Mouse (Mus musculus) gastrocnemius, adult 18-20 months (tissue): ENCODE measurements around the gene Lhx2. TPM values are rescaled to one million over a fixed set of nuclear protein-coding genes. Genes with fewer than 3 reads are reported as not detected.

Experiments
- DNase-seq: peaks from one replicate; pipeline ENCODE4 v3.0.0; 2021; ENCODE audit warnings: low spot score
- long read RNA-seq, 2 experiments: library from polyadenylated mRNA; stranded (forward); transcript quantifications; one replicate each; pipeline ENCODE4 v2.0.0; 2021
- total RNA-seq, 2 experiments: library from RNA; stranded (reverse); gene quantifications; 2 replicates each; pipeline ENCODE4 v1.2.3; 2021

Lhx2 gene
- total RNA-seq: not detected
- long read RNA-seq, experiment 1: 0 reads
- long read RNA-seq, experiment 2: 0 reads

DNA sequence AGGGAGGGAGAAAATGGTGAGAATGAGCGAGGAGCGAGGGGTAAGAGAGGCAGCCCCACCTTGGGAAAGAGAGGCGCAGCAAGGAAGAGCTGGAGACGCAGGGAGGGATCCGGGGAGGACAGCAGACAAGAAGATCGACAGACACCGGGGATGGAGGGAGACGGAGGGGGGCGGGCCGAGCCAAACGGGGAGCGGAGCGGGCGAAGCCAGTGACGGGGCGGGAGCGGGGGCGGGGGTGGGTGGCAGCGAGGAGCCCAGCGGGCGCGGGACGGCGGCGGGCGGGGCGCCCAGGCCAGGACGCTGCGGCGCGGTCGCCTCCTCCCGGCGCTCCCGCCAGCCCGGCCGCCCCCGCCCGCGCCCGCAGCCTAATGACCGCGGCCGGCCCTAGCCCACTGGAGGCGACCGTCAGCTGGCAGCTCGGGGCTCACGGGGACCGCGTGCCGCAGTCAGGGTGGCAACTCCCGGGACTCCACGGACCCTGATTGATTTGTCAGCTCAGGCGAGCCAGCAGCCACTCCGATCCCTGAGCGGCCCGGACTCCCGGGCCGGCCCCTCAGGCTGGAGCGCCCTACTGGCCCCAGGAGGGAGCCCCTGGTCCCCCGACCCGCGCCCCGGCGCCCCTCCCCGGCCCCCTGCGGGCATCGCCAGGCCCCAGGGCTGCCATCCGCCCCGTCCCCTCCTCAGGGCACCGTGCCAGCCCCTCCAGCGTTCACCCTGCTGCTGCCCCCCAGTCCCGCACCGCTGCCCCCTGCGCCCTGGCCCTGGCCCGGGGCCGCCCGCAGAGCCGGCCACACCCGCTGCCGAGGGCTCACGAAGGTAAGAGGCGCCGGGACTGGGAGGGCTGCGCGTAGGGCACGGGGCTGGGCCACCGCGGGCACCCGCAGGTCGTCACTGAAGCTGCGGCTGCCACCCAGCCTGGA, at the start of gene Lhx2:
TSS of gene Lhx2 (plus strand) at position 292 of the 920 bp plus-strand sequence.
- DNase-seq: no peak

DNA sequence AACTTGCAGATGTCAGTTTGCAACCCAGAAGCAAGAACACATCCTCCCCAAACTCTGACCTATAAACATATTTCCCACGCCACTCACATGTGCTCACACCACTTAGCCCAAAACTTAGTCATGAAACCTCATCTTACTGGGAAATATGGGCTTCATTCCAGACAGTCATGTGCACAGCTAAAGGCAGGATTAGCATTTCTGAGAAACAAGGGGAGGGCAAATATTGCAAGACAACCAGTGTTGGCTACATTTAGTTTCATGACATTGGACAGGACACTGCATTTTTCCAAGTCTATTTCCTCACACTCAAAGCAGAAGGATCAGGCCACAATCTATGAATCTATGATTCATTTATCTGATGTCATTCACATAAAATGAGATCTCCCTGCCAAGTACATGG, 47.6 kb upstream of the Lhx2 start:
- no peak for DNase-seq

DNA sequence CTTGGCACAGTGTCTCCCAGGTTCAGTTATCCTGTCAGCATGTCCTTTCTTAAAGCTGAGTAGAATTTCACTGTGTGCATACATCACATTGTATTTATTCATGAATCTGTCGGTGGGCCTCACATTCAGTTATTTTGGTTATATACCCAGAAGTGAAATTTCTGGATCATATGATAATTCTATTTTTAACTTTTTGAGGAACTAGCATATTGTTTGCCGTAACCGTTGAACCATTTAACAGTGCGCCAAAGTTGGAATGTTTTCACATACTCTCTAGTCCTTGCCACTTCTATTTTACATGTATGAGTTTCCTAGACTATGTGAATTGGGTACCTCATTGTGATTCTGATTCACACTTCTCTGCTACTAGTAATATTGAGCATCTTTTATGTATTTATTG, 43.1 kb upstream of the Lhx2 start:
- DNase-seq: no peak

DNA sequence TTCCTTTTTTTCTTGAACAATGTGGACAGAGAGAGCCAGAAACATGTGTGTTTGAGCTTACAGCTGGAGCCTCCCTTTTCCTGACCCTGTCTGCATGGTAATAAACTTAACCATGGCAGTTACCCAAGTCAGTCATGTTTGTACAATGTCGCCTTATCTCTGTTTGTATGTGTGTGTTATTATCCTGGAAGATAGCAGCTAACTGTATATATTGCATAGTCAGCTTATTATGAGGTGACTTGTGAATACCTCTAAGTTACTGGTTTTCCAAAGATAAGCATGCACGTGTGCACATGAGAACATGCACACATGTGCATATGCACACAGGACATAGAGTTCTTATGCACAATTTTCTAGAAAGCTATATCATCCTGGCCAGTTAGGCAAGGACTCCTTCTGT, 38.1 kb upstream of the Lhx2 start:
- DNase-seq: no peak

DNA sequence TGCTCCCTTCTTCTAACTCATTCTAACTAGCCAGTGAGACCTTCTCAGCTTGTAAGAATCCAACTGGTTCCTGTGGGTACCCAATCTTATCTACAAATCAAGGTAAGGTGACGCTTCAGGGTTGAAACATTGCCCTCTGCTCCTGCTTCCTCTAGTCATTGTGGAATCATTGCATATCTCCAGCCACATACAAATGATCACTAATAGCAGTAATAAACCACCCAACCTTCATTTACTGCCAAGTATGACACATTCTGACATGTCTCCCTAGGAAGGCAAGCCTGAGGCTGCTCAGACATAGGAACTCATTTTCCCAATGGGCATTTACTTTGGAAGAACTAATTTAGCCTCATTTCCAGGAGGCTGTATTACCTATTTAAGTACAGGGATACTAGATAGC, 33.9 kb upstream of the Lhx2 start:
- DNase-seq: no peak

DNA sequence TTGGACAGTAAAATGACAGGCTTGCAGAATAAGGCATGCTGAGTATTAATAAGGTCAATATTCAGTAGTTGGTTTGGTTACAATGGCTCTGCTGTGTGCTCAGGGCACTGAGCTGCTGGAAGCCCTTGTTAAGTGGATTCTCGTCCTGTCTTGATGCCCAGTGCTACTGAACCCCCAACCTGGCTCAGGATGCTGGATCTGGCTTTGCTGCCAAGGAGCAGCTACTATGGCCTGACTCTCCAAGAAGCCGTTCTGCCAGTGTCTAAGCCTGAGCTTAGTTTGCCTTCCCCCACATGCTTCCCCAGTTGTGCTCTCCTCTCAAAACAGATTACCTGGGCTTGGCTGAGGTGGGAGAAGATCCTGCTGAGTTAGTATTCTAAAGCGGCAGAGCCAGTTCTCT, 26.2 kb upstream of the Lhx2 start:
- DNase-seq: no peak

DNA sequence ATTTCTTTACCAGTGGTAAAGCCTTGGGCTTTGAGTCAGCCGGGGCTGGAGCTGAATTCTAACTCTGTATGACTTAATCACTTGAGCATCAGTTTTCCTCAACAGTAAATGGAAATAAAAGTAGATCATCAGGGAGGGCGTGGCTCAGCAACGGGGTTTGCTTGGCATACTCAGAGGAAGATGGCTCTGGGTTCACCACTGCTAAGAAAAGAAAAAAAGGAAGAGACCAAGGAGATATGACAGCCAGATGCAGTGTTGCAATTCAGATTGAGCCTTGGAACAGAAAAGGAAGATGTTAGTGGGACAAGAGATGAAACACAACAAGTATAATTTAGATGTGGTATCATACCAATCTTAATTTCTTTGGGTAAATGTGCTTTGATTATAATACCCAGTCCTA, 25.7 kb upstream of the Lhx2 start:
- no peak for DNase-seq

DNA sequence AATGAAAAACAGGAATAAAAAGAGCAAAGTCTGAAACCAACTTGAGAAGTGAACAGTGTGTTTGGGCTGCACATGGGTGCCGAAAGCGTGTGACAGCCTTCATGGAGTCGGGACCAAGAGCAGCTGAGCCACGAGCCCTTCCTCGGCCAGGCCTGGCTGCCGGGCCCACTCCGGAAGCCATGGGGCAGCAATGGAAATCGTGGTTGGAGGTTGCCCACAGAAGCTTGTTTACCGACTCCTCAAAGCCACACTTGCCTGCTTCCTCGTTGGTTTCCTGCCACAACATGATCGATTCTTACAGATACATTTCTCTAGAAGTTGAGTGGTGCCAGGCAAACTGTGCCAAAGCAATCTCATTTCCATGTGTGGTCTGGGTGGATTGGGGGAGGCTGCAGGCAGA, 20.0 kb upstream of the Lhx2 start:
- no peak for DNase-seq

DNA sequence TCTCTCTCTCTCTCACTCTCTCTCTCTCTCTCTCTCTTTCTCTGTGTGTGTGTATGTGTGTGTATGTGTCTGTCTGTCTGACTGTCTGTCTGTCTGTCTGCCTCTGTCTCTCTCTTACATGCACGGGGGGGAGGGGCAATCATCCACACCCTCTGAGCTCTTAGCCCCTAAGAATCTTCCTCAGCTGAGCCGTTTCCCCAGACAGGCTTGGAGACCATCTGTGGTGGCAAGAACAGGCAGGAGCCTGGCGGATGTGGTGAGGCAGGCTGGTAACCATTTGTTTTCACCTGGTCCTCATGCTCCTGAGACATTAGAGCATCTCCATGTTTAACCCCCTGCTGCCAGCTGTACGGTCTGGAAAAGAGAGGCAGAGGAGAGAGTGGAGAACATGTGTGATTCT, 18.2 kb upstream of the Lhx2 start:
- no peak for DNase-seq

DNA sequence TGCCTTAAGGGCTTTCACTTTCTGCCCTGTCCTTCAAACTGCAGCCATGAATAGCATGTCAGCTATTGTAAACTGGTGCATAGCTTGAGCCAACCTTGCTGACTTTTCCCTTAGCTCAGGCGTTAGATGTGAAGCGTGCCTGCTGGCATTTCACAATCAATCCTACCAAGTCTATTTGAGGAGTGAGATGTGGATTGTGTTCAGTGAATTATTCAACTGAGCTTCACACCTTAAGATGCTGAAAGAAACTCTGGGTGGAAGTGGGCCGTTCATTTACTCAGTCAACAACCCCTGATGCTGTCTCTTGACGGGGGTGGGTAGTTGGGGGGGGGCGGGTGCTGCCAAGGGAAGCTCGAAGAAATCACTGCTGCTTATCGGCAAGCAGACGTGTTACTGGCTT, 15.7 kb upstream of the Lhx2 start:
- no peak for DNase-seq

DNA sequence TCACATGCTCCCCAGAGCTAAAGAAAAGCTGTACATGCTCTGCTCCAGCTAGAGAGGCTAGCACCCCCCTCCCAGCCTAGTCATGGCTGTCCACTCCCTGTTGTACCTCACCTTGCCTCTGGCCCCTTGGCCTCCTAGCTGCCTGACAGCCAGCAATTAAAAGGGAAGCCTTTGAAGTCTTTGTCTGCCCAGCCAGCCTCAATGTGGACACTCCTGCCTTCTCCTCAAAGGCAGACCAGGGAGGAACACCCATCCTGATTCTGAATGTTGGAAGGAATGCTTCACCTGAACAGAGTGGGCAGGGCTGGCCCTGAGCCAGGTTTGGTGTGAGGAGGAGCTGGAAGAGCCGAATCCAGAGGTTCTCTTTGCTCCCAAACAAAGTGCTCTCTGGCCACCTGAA, 12.4 kb upstream of the Lhx2 start:
- DNase-seq: no peak

DNA sequence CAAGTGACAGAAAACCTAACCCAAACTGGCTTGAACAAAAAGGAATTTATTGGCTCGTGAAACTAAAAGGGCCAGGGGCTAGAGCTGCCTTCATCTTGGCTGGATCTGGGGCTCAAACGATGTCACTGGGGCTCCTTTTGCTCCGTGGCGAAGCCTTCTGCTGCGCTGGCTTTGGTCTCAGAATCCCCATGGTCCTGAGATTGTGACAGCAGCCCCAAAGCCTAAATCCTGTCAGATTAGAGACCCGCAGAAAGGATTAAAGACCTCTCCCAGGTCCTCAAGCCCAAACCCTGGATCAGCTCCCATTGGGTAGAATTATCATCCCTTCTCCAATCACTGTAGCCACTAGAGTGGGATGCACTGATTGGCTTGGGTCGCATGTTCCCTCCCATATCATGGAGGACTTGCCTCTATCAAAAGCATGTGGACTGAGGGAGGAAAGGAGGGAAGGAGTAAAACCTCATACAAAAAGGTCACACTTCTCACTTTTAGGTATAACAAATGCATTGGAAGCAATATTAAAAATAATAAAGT, 5.4 kb upstream of the Lhx2 start:
- no peak for DNase-seq

DNA sequence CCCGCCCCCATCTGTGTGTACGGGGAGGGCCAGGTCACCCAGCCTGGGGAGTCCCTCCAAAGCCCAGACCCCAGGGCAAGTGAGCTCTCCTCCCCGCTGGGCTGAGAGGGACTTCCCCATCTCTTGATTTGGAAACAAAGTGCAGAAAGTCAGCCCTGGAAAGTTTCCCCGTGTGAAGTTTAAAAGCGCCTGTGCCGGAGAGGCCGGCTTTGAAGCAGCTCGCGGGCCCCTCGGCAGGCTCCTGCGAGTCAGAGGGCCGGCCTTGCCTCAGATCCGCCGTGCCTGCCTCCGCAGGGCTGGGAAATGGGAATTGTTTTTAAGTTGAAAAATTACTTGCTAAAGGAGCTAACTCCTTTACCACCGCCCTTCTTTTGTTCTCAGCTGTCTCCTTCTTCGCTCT, 2.5 kb upstream of the Lhx2 start:
- no peak for DNase-seq

DNA sequence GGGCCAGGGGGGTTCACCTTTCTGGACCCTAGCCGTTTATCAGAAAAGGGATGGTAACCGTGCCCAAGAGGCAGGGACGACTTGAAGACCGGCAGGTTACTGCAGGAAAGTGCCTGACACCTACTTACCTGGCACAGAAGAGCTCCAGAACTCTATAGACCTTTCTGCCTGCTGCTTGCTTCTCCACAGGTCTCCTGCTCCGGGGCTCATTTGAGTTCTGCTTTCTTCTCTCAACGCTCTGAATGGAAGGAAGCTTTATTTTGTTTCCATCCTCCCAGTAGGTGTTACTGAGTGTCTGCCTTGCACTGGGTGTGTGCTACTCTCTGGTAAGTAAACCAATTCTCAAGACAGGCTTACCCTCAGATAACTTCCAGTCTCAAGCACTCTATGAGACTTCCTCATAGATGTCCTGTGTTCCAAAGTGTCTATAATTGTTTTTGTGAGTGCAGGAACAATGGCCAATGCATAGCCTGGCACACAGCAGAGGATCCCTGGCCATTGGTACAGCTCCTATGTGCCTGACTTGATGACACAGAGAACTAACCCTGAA, 1.9 kb upstream of the Lhx2 start:
- no peak for DNase-seq

DNA sequence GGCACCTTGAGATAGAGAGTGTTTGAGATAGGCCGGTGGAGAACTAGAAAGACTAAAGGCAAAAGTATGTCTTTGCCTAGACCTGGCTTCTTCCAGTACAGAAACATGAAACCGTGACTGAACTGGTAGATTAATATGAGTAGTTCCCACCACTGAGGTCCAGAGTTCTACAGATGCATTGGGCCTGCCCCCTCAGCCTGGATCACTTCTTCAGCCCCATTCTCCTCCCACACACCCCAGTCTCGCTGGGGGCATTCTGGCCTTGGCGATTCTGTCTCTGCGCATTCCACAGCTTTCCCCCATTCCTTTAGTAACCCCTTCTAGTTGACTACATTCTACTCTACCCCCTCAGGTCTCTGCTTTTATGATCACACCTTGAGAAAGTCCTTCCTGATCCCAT, 1.4 kb upstream of the Lhx2 start:
- no peak for DNase-seq

DNA sequence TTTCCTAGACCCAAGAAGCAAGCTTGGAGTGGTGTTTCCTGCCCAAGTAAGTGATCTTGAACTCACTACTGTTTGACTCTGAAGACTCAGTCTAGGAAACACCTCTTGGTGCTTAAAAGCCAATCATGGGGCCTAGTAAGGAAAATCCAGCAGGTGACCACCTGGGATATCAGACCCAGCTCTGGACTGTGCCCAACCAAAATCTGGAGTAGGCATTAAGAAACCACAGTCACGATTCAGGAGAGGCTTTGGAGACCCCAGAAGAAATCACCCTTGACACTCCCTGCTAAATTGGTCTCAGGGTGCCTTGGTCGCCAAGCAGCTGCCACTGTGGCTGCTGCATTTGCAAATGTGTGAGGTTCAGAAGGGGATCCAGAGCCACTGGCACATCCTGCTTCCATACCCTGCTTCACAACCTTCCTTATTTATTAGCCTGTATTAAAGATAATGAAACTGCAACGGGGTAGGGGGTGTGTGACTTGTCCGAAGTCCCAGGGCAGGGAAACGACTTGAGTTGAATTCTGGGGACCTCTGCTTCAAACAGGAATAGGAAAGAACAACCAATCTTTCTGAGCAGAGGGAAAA, 641 bp upstream of the Lhx2 start:
- no peak for DNase-seq

DNA sequence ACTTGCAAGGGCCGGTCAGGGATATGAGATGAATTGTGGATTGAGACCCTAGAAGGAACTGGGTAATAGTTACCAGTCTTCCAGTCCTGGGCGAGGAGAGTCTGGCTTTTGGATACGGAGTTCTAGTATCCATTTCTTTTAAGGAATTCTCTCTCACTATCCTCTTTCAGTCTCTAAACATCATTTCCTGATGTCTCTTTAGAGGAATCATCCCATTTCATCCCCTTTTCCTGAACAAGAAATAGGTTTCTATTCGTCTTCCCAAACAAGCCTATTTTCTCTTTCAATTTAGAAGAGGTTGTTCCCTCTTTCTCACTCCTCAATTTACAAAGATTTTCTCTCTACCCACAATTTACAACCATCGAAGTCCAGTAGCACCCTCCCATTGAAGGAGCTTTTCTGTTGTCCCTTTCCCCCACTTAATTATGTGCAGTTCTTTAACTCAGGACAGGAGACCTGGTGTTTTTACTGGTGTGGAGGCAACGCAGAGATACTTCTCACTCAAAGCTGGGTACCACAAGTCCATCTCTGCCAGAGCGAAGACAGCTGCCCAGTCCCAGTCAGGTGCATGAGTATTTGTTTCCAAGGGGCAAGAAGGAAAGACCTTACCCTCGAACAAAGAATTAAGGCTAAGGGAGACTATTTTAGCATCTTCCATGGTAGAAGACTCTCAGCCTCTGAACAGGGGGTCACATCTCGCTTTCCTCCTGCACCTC, 987 bp downstream of the Lhx2 start:
- DNase-seq: no peak

DNA sequence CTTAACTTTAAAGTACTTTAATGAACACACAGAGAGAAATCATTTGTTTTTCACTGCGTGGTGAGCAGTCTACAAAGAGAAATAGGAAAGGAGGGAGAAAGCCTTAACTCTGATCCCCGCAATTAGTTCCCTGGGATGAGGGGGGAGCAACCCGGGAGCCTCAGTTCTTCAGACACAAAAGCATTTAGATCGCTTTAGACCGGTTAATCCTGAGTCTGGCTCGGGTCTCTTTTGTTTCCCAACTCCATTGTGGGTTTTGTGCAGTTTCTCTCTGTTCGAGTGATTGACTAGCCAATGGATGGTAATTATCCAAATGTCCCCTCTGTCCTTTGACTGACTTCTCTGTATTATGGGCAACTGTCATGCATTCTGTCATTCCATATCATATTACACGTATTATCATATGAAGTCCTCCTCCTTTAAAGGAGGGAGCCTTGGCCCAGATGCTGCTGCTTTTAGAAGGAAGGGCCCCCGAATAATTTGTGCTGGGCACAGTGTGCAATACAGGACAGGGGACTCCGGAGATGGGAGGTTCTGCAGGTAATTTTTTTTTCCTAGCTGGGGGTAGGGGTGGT, 1.6 kb downstream of the Lhx2 start:
- no peak for DNase-seq

DNA sequence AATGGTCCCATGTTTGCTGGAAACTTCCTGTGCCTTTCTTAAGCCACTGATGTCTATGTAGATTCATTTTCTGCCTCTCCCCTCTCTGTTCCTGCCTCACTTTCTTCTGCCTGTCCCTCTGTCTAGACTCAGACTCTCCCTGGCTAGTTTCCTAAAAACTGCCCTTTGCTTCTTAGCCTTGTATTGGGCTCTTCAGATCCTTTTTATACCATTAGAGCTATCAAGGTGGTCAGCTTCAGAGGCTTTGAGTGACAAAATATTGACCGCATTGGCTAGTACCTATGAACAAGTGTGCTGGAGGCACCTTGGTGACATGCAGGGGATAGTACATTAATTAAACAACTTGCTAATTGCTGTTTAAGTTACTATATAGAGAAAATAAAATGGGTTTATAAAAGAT, 4.5 kb downstream of the Lhx2 start:
- DNase-seq: no peak

DNA sequence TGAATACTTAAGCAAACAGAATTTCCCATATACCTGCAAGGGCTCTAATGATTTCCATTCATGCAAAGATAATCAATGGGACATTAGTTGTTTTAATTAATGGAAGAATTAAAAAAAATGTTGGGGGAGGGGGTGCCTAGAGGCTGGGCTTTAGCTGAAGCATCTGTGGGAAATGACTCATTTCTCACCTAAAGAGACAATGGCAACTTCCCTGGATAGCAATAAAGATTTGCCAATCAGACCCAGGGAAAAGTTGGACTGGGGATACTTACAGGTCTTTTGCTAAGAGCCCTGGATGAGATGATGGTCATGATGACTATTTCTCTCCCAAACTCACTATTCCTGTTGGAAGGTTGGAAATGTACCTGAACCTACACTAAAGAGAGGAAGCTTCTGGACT, 5.6 kb downstream of the Lhx2 start:
- no peak for DNase-seq

DNA sequence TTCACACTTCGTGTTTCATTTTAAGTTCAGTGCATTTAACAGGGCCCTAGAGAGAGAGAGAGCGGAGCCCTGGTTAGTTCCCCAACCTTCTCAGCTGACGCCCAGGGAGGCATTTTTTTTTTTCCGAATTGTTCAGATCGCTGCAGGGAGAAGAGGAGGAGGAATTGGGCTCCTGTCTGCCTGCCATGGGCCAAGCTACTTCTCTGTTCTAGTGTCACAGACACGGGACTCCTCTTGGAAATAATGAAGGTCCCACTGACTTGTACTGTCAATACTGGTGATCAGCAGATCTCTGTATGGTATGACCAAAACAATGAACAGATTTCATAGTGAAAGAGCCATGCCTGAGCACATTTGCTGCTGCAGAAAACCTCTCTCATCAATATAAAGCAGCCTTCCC, 7.3 kb downstream of the Lhx2 start:
- DNase-seq: no peak
